Mouse (Mus musculus) kidney, postnatal 25 days (tissue): ENCODE measurements around the gene Acadl.

Experiments used
- DNase-seq, 2 experiments: peaks; one replicate each; pipeline ENCODE4 v3.0.0; 2021; ENCODE audit warnings: mixed read lengths in 2 of 2

Gene Acadl

GRCm38 (mm10) chr1:66862712-66863511 lies at the start of gene Acadl:
Acadl (minus strand) TSS chr1:66863277.
- DNase-seq = peak; percentile 93 to 97

GRCm38 (mm10) chr1:66912305-66912704 lies 49.2 kb upstream of the Acadl start:
- DNase-seq = no peak

GRCm38 (mm10) chr1:66902566-66902965 lies 39.5 kb upstream of the Acadl start:
- no peak for DNase-seq

GRCm38 (mm10) chr1:66900946-66901345 lies 37.9 kb upstream of the Acadl start:
- DNase-seq = no peak

- no peak for DNase-seq
These were observed 35.2 kb upstream of the Acadl start for GRCm38 (mm10) chr1:66898261-66898660.

GRCm38 (mm10) chr1:66896556-66896955 lies 33.5 kb upstream of the Acadl start:
- DNase-seq = no peak

GRCm38 (mm10) chr1:66896125-66896524 lies 33.0 kb upstream of the Acadl start:
- no peak for DNase-seq

- peak; percentile 65 to 77 for DNase-seq
These were observed 32.7 kb upstream of the Acadl start for GRCm38 (mm10) chr1:66895837-66896118.

GRCm38 (mm10) chr1:66895093-66895836 lies 32.2 kb upstream of the Acadl start:
- DNase-seq = no peak

- no peak for DNase-seq
These were observed 24.1 kb upstream of the Acadl start for GRCm38 (mm10) chr1:66887175-66887574.

GRCm38 (mm10) chr1:66880217-66880616 lies 17.1 kb upstream of the Acadl start:
- no peak for DNase-seq

- DNase-seq = no peak
These were observed 11.7 kb upstream of the Acadl start for GRCm38 (mm10) chr1:66874740-66875139.

GRCm38 (mm10) chr1:66871591-66871990 lies 8.5 kb upstream of the Acadl start:
- peak; percentile 48 to 71 for DNase-seq

GRCm38 (mm10) chr1:66865633-66866032 lies 2.6 kb upstream of the Acadl start:
- DNase-seq = no peak

GRCm38 (mm10) chr1:66863741-66864495 lies 841 bp upstream of the Acadl start:
- DNase-seq = no peak

GRCm38 (mm10) chr1:66861764-66862672 lies 1.1 kb downstream of the Acadl start:
- DNase-seq = peak in 1 of 2 experiments; percentile 42

GRCm38 (mm10) chr1:66847506-66847905 lies 15.6 kb downstream of the Acadl start:
- DNase-seq = peak in 1 of 2 experiments; percentile 56

- DNase-seq = no peak
These were observed 17.3 kb downstream of the Acadl start for GRCm38 (mm10) chr1:66845690-66846318.

- no peak for DNase-seq
These were observed 21.1 kb downstream of the Acadl start for GRCm38 (mm10) chr1:66841938-66842337.

- no peak for DNase-seq
These were observed 21.6 kb downstream of the Acadl start for GRCm38 (mm10) chr1:66841510-66841909.

GRCm38 (mm10) chr1:66839755-66840438 lies 23.2 kb downstream of the Acadl start:
- no peak for DNase-seq
